Mouse (Mus musculus) megakaryocyte-erythroid progenitor cell, adult 5 weeks (primary cell): ENCODE measurements around the gene Ngly1. TPM values are rescaled to one million over a fixed set of nuclear protein-coding genes. Genes with fewer than 3 reads are reported as not detected.

Experiments
- polyA plus RNA-seq: library from polyadenylated mRNA; stranded (reverse); fragments of >175 nt; gene quantifications from 2 replicates; pipeline ENCODE4 v1.2.3, GENCODE M21; 2012

Gene Ngly1
- 226 and 238 TPM in 2 replicates for polyA plus RNA-seq

DNA sequence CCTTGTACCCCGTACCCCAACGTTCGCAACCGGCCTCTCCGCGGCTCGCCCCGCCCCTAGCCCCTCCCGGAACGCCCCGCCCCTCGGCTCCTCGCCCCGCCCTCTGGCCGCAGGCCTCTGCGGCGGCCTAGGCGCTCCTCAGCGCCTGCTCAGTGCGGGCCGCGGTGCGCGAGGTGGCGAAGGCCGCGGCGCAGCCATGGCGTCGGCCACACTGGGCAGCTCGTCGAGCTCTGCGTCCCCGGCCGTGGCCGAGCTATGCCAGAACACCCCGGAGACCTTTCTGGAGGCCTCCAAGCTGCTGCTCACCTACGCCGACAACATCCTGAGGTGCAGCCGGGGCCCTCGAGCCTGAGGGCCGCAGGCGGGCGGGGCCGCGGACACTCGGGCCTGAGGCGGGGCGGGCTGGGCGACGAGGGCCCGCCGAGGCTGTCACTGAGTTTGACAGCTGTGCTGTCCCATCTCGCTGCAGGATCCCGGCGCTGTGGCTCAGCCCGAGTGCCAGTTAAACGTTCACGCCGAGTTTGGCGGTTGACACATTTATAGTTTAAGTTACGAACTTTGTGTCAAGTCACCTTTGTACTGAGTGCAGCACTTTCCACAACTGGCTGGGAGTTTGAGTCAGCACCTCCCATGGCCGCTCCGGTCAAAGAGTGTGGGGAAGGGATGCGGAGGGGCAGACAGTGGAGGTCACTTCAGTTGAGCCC lies at the start of gene Ngly1, which contains the start of gene Oxsm:
Gene Ngly1 (plus strand): TSS at position 110 of the 704 bp plus-strand sequence.
Gene Oxsm (minus strand): TSS at position 638 of the 704 bp plus-strand sequence.

Other genes starting within 250 kb of the Ngly1 start
- 0.70 and 0.98 TPM in 2 replicates for gene Oxsm, start 528 bp downstream of the Ngly1 start, polyA plus RNA-seq
- 9.2 and 11.2 TPM in 2 replicates for gene Top2b, start 115.9 kb downstream of the Ngly1 start, polyA plus RNA-seq